Mouse (Mus musculus) hindbrain, embryonic 16.5 days (tissue): ENCODE results near the gene Rnf214. TPM values are rescaled to one million over a fixed set of nuclear protein-coding genes. Genes with fewer than 3 reads are reported as not detected.

ENCODE experiments used
- microRNA-seq: library from miRNA; unstranded; fragments of <30 nt; microRNA quantifications from one replicate; pipeline ENCODE4, GENCODE M21; 2017
- polyA plus RNA-seq: library from polyadenylated mRNA; unstranded; fragments of >200 nt; fragmentation: Nextera tagmentation; extraction: Ambion mirVana; gene quantifications from 2 replicates; pipeline ENCODE4 v1.2.1, GENCODE M21; 2015

Gene Rnf214
- polyA plus RNA-seq, 1 experiment from 2014 or later = 79.7 TPM

Small RNAs within 50 kb of the gene (microRNA-seq; reads per million reads assigned to microRNA genes)
- gene Mir7087 = not detected

Other genes with a start within 250 kb of the Rnf214 start
- gene Cep164, start 78.2 kb downstream of the Rnf214 start, polyA plus RNA-seq = 12.2 TPM in 2 replicates
- 42.9 and 52.0 TPM in 2 replicates for gene Bace1, start 68.3 kb downstream of the Rnf214 start, polyA plus RNA-seq
- gene Pcsk7, start 414 bp downstream of the Rnf214 start, polyA plus RNA-seq = 18.8 and 23.1 TPM in 2 replicates
- 7.1 and 8.5 TPM in 2 replicates for gene Tagln, start 29.1 kb upstream of the Rnf214 start, polyA plus RNA-seq
- gene Sidt2, start 48.3 kb upstream of the Rnf214 start, polyA plus RNA-seq = 51.2 and 52.0 TPM in 2 replicates
- gene Pafah1b2, start 105.8 kb upstream of the Rnf214 start, polyA plus RNA-seq = 263 and 279 TPM in 2 replicates
- gene Sik3, start 105.9 kb upstream of the Rnf214 start, polyA plus RNA-seq = 5.2 and 5.7 TPM in 2 replicates